Mouse (Mus musculus): ENCODE data around the gene Srd5a1. TPM values are rescaled to one million over a fixed set of nuclear protein-coding genes. Genes with fewer than 3 reads are reported as not detected.

Gene Srd5a1
- 22.0 and 26.7 TPM in 2 replicates for polyA plus RNA-seq (2016; fragmentation: Nextera tagmentation; extraction: Ambion mirVana)

DNA sequence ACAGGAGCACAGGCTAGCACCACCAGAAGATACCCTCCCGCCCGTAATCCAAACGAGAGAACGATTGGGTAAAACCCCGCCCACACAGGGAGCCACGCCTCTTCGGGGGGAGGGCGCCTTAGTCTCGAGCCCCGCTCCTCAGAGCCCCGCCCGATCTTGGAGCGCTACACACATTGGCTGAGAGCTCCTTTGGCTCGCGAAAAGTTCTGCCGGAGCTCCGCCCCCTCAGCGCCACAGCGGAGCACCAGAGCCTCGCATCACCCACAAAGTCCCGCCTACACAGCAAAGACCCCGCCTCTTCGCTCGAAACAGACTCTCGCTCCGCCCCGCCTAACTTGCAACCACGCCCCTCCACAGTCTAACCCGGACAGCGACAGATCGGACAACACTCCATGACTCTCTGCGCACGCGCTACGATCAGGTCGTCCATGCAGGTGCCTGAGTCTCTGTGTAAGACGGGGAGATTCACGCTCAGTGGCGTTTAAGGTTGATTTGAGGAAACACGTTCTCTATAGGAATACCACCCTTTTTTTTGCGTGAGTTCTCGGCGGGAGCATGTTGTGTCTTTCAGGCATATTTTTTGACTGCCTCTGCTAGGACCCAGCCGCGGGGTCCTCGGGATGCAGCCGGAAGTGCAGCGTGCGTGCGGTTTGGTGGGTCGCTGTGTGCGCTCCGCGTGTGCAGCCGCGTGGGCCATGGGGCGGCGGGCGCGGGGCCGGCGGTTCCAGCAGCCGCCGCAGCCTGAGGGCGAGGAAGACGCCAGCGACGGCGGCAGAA is at the start of gene Srd5a1:
TSS of gene Srd5a1 (minus strand) at position 45 of the 777 bp plus-strand sequence.
- Histone ChIP-seq H3K4me1 (peaks cover 13% of the 10 kb centered on the region), H3K9ac (peak within 1 kb of the TSS; percentile 75), H3K27me3 (no peaks in the 10 kb centered on the region), H3K4me2 (replicated peaks) (peak within 1 kb of the TSS; percentile 89), H3K27ac (peak within 1 kb of the TSS; percentile 19; the same call in 1 of the 2 replicates), H3K36me3 (peaks cover 26% of the 10 kb centered on the region), H3K9me3 (replicated peaks) (no peaks in the 10 kb centered on the region), H3K4me3 (peak within 1 kb of the TSS; percentile 95)
- ATAC-seq (ENCODE audit: low FRiP score), result peak; percentile 99
- WGBS, result under 1% methylated on average over 69 of the region's 69 CpGs

DNA sequence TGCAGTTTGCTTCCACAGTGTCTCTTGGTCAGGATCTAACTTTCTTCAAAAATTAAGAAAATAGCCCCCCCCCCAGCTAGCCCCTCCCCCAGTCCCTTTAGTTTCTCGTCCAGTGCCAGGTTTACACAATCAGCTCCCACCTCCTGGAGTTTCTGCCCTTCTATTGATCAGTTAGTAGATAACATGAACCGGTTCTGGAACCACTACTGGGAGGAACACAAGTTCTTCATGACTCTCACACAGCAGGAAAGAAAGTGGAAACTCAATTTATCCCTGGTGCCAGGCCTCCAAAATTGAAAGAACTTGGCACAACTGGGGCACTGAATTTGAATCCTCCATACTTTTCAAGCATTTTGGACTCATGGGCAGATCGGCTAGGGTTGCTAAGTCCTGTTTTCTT is 43.3 kb upstream of the Srd5a1 start:
- no peak for ATAC-seq (ENCODE audit: low FRiP score)
- H3K9ac ChIP-seq, result no peak overlapping the region
- H3K9me3 ChIP-seq (replicated peaks), result no peaks in the 10 kb centered on the region
- H3K27ac ChIP-seq, result no peak overlapping the region
- H3K4me2 ChIP-seq (replicated peaks), result no peak overlapping the region
- no peaks in the 10 kb centered on the region for H3K4me1 ChIP-seq
- no peaks in the 10 kb centered on the region for H3K36me3 ChIP-seq
- WGBS, result 82% methylated on average over 3 of the region's 3 CpGs
- H3K27me3 ChIP-seq, result no peaks in the 10 kb centered on the region
- H3K4me3 ChIP-seq, result no peak overlapping the region

DNA sequence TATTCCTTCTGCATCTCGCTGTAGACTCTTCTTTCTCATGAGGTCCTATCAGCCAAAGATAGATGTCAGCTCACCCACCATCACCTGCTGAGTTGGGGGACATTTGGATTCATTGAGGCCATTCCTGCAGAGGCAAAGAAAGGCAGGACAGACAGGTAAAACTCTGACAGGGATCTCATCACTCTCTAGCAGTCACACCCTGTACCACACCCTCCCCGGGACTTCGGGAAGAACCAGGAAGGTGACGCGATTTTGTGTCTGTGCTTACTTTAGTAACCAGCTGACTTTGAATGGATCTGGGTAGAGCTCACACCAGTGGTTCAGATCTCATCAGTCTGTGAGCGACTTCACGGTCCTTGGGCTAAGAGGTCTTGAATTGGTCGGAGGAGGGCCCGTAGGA is 35.2 kb upstream of the Srd5a1 start:
- 84% methylated on average over 9 of the region's 9 CpGs for WGBS
- H3K9me3 ChIP-seq (replicated peaks), result no peaks in the 10 kb centered on the region

DNA sequence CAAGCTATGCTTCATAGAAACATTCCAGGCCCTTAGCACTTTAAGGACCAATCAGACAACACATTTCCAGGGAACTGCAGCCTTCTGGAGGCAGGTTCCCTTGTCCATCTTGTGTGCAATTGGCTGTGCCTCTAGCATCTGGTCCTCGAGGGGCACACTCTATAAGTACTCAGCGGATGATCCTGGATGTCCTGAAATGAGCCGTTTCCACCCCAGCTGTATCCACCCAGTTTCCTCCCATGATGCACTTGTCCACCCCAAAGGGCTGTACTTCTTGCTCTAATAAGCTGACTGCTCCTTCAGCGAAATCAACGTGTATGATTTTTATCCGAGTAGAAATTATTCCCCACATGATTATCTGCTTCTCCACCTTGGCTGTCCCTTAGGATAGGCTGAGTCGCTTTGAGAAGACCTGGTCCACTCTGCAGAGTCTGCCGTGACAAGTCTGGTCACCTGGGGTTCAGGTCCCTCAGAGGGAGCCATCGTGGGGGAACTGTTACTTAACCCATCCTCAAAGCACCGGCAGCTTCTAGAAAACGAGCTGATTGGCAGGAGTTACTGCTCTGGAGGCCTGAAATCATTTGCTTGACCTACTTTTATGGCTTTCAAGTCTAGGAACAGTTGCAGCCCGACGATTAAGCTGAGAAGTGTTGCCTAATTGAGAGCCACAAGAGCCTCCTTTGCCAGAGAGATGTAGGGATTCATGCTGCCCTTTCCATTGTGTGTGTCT is 34.6 kb upstream of the Srd5a1 start:
- H3K4me2 ChIP-seq (replicated peaks), result no peak overlapping the region
- H3K4me1 ChIP-seq, result no peaks in the 10 kb centered on the region
- no peak for ATAC-seq (ENCODE audit: low FRiP score)

More for the DNA sequence above, 35.2 kb upstream of the Srd5a1 start:
- Histone ChIP-seq H3K4me2 (replicated peaks) (no peak overlapping the region), H3K27me3 (no peaks in the 10 kb centered on the region), H3K36me3 (no peaks in the 10 kb centered on the region), H3K27ac (no peak overlapping the region), H3K4me1 (no peaks in the 10 kb centered on the region), H3K4me3 (no peak overlapping the region), H3K9ac (no peak overlapping the region)
- ATAC-seq (ENCODE audit: low FRiP score), result no peak

GRCm38 (mm10) chr13:69644427-69645166 is 33.4 kb upstream of the Srd5a1 start:
- H3K9me3 ChIP-seq (replicated peaks), result no peaks in the 10 kb centered on the region
- H3K36me3 ChIP-seq, result peaks cover 5% of the 10 kb centered on the region; the same call in 1 of the 2 replicates
- H3K27ac ChIP-seq, result no peak overlapping the region
- no peaks in the 10 kb centered on the region for H3K4me1 ChIP-seq
- H3K4me3 ChIP-seq, result no peak overlapping the region
- H3K4me2 ChIP-seq (replicated peaks), result no peak overlapping the region
- WGBS, result 86% methylated on average over 13 of the region's 13 CpGs
- no peaks in the 10 kb centered on the region for H3K27me3 ChIP-seq
- H3K9ac ChIP-seq, result no peak overlapping the region
- no peak for ATAC-seq (ENCODE audit: low FRiP score)

More for the DNA sequence above, 34.6 kb upstream of the Srd5a1 start:
- Histone ChIP-seq H3K4me3 (no peak overlapping the region), H3K36me3 (no peaks in the 10 kb centered on the region), H3K27ac (no peak overlapping the region), H3K9me3 (replicated peaks) (no peaks in the 10 kb centered on the region), H3K27me3 (no peaks in the 10 kb centered on the region), H3K9ac (no peak overlapping the region)
- WGBS, result 75% methylated on average over 13 of the region's 13 CpGs

DNA sequence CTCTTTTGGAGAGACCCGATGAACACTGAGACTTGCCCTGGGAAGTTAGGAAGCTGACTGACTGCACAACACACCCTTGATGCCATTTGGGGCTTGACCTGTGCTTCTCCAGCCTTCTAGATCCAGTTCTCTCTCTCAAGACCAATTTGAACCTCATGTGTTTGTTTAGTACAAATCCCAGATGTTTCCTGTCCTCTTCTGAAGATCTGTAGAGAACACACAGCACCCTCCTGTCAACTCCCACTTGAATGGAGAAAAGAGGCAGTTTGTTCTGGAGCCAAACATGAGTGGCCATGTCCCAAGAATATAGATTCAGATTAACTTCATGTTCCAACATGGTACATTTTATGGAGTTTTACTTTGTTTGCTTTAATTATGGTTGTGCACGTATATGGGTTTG is 32.7 kb upstream of the Srd5a1 start:
- ATAC-seq (ENCODE audit: low FRiP score), result no peak
- Histone ChIP-seq H3K36me3 (peaks cover 12% of the 10 kb centered on the region; the same call in 1 of the 2 replicates), H3K9ac (no peak overlapping the region), H3K4me2 (replicated peaks) (no peak overlapping the region), H3K9me3 (replicated peaks) (no peaks in the 10 kb centered on the region), H3K27ac (no peak overlapping the region), H3K4me3 (no peak overlapping the region), H3K4me1 (no peaks in the 10 kb centered on the region), H3K27me3 (no peaks in the 10 kb centered on the region)
- 89% methylated on average over 2 of the region's 2 CpGs for WGBS

- no peaks in the 10 kb centered on the region for H3K4me1 ChIP-seq
These were observed 31.5 kb upstream of the Srd5a1 start for GRCm38 (mm10) chr13:69642656-69643216.

GRCm38 (mm10) chr13:69641017-69641416 is 29.8 kb upstream of the Srd5a1 start:
- Histone ChIP-seq H3K4me2 (replicated peaks) (no peak overlapping the region), H3K27me3 (no peaks in the 10 kb centered on the region), H3K9me3 (replicated peaks) (no peaks in the 10 kb centered on the region), H3K4me1 (no peaks in the 10 kb centered on the region), H3K4me3 (no peak overlapping the region), H3K36me3 (peaks cover 35% of the 10 kb centered on the region), H3K9ac (no peak overlapping the region), H3K27ac (no peak overlapping the region)
- WGBS, result 84% methylated on average over 3 of the region's 3 CpGs
- ATAC-seq (ENCODE audit: low FRiP score), result no peak

More at GRCm38 (mm10) chr13:69642656-69643216, 31.5 kb upstream of the Srd5a1 start:
- no peak overlapping the region for H3K4me3 ChIP-seq
- H3K27me3 ChIP-seq, result no peaks in the 10 kb centered on the region
- H3K36me3 ChIP-seq, result peaks cover 19% of the 10 kb centered on the region
- ATAC-seq (ENCODE audit: low FRiP score), result no peak
- WGBS, result 77% methylated on average over 5 of the region's 5 CpGs
- H3K9me3 ChIP-seq (replicated peaks), result no peaks in the 10 kb centered on the region
- H3K27ac ChIP-seq, result no peak overlapping the region
- no peak overlapping the region for H3K9ac ChIP-seq
- no peak overlapping the region for H3K4me2 ChIP-seq (replicated peaks)

DNA sequence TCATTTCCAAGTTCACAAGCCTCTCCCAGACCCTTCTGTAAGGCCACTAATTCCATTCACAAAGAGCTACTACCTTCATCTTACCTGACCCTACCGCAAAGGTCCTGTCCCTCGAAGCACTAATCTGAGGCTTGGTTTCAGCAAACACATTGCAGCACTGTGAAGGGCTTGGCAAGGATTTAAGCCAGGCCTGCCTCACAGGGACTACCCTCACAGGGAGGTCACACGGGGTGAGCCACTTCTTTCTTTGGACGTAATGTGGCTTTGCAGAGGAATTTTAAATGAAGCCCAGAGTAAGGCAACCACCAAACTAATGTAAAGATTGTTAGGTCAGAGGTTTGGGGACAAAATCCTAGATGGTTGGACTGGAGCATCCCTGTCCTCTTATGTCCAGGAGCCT is 29.3 kb upstream of the Srd5a1 start:
- 91% methylated on average over 4 of the region's 4 CpGs for WGBS
- Histone ChIP-seq H3K4me3 (no peak overlapping the region), H3K27me3 (no peaks in the 10 kb centered on the region), H3K4me2 (replicated peaks) (no peak overlapping the region), H3K9me3 (replicated peaks) (no peaks in the 10 kb centered on the region), H3K36me3 (peaks cover 40% of the 10 kb centered on the region), H3K27ac (no peak overlapping the region), H3K4me1 (no peaks in the 10 kb centered on the region), H3K9ac (no peak overlapping the region)
- no peak for ATAC-seq (ENCODE audit: low FRiP score)

GRCm38 (mm10) chr13:69640126-69640525 is 28.9 kb upstream of the Srd5a1 start:
- WGBS, result 94% methylated on average over 4 of the region's 4 CpGs
- no peak overlapping the region for H3K9ac ChIP-seq
- no peak overlapping the region for H3K4me2 ChIP-seq (replicated peaks)
- H3K36me3 ChIP-seq, result peaks cover 44% of the 10 kb centered on the region
- no peaks in the 10 kb centered on the region for H3K27me3 ChIP-seq
- no peaks in the 10 kb centered on the region for H3K4me1 ChIP-seq
- no peaks in the 10 kb centered on the region for H3K9me3 ChIP-seq (replicated peaks)
- H3K27ac ChIP-seq, result no peak overlapping the region
- no peak for ATAC-seq (ENCODE audit: low FRiP score)
- no peak overlapping the region for H3K4me3 ChIP-seq

DNA sequence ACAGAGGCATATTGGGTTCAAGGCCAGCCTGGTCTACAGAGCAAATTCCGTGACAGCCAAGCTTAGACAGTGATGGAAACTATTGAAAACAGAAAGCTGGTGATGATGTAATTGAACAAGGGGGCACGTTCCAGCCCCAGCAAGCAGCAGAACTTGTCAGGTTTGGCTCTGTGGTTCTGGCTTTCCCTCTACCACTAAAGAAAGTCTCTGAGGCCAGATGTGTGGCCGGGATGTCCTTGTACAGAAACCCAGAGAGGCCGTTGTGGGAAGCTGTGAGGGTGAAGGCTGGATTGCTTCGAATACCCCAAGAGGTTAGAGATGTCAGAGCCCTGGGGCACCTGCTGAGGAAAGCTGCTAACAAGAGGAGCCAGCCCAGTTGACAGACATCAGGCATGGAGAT is 28.0 kb upstream of the Srd5a1 start:
- Histone ChIP-seq H3K36me3 (peaks cover 53% of the 10 kb centered on the region), H3K9ac (no peak overlapping the region), H3K4me2 (replicated peaks) (no peak overlapping the region), H3K27ac (no peak overlapping the region), H3K4me3 (no peak overlapping the region), H3K27me3 (no peaks in the 10 kb centered on the region), H3K4me1 (no peaks in the 10 kb centered on the region), H3K9me3 (replicated peaks) (no peaks in the 10 kb centered on the region)
- no peak for ATAC-seq (ENCODE audit: low FRiP score)
- 95% methylated on average over 5 of the region's 5 CpGs for WGBS

DNA sequence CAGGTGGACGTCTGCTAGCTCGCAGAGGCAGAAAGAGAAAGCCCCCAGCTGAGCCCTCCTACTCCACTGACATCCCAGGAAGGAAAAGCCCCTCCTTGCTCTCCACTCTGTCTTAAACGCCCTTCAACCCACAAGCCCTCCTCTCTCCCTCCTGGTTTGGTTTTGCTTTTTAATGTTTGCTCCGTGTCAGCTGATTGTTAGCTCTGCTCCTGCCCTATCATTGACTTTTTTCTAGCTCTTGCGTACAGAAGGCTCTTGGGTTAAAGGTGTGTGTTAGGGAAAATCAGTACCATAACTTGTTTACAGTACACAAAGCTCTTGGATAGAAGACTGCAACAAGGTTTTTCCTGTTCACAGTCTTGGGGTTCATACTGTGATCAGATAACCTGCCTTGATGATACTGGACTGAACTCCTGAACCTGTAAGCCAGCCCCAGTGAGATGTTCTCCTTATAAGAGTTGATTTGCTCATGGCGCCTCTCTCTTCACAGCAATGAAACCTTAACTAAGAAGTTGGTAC is 26.9 kb upstream of the Srd5a1 start:
- Histone ChIP-seq H3K4me1 (no peaks in the 10 kb centered on the region), H3K36me3 (peaks cover 64% of the 10 kb centered on the region), H3K4me2 (replicated peaks) (no peak overlapping the region), H3K9ac (no peak overlapping the region), H3K4me3 (no peak overlapping the region), H3K27ac (no peak overlapping the region), H3K9me3 (replicated peaks) (no peaks in the 10 kb centered on the region), H3K27me3 (no peaks in the 10 kb centered on the region)
- ATAC-seq (ENCODE audit: low FRiP score), result no peak
- WGBS, result 78% methylated on average over 6 of the region's 6 CpGs
